Mouse (Mus musculus) left cerebral cortex, adult 8-10 months (tissue): ENCODE data around the gene Neu3. TPM values are rescaled to one million over a fixed set of nuclear protein-coding genes. Genes with fewer than 3 reads are reported as not detected.

Experiments used
- DNase-seq, 2 experiments: peaks; one replicate each; pipeline ENCODE4 v3.0.0; 2022; ENCODE audit warnings: low spot score in 2 of 2
- total RNA-seq, 4 experiments: library from RNA; stranded (reverse); gene quantifications; 2 replicates each; pipeline ENCODE4 v1.2.4; 2022

Gene Neu3
- 1 to 10 TPM; 2.9 to 5.0 (median 4.2) TPM for total RNA-seq

- DNase-seq, result peak; percentile 77 to 87
Observed at GRCm38 (mm10) chr7:99828083-99828570, at the start of gene Neu3. TSS of gene Neu3 (minus strand) at chr7:99828417.

GRCm38 (mm10) chr7:99876345-99876744 lies 48.1 kb upstream of the Neu3 start:
- peak; percentile 57 to 67 for DNase-seq

- DNase-seq, result no peak
Observed at GRCm38 (mm10) chr7:99875891-99876290, 47.7 kb upstream of the Neu3 start.

GRCm38 (mm10) chr7:99873965-99874364 lies 45.7 kb upstream of the Neu3 start:
- DNase-seq, result no peak

GRCm38 (mm10) chr7:99869296-99869695 lies 41.1 kb upstream of the Neu3 start:
- DNase-seq, result no peak

- DNase-seq, result no peak
Observed at GRCm38 (mm10) chr7:99865219-99865618, 37.0 kb upstream of the Neu3 start.

- no peak for DNase-seq
Observed at GRCm38 (mm10) chr7:99864241-99865028, 36.2 kb upstream of the Neu3 start.

- no peak for DNase-seq
Observed at GRCm38 (mm10) chr7:99863362-99863761, 35.1 kb upstream of the Neu3 start, which contains the start of gene Spcs2. TSS of gene Spcs2 (minus strand) at chr7:99863462.

GRCm38 (mm10) chr7:99858813-99859585 lies 30.8 kb upstream of the Neu3 start, which contains the start of gene Xrra1:
TSS of gene Xrra1 (plus strand) at chr7:99859116.
- DNase-seq, result peak; percentile 90 to 99

- DNase-seq, result no peak
Observed at GRCm38 (mm10) chr7:99858175-99858812, 30.1 kb upstream of the Neu3 start.

GRCm38 (mm10) chr7:99856266-99856861 lies 28.1 kb upstream of the Neu3 start:
- DNase-seq, result no peak

- DNase-seq, result no peak
Observed at GRCm38 (mm10) chr7:99854311-99854710, 26.1 kb upstream of the Neu3 start.

GRCm38 (mm10) chr7:99853350-99853749 lies 25.1 kb upstream of the Neu3 start:
- DNase-seq, result no peak

GRCm38 (mm10) chr7:99851618-99852017 lies 23.4 kb upstream of the Neu3 start:
- DNase-seq, result no peak

- DNase-seq, result no peak
Observed at GRCm38 (mm10) chr7:99851121-99851520, 22.9 kb upstream of the Neu3 start.

- no peak for DNase-seq
Observed at GRCm38 (mm10) chr7:99850534-99850933, 22.3 kb upstream of the Neu3 start.

GRCm38 (mm10) chr7:99845533-99846236 lies 17.5 kb upstream of the Neu3 start:
- DNase-seq, result no peak

- no peak for DNase-seq
Observed at GRCm38 (mm10) chr7:99838241-99838640, 10.0 kb upstream of the Neu3 start.

GRCm38 (mm10) chr7:99837358-99838071 lies 9.3 kb upstream of the Neu3 start:
- DNase-seq, result no peak

- DNase-seq, result no peak
Observed at GRCm38 (mm10) chr7:99836781-99837180, 8.6 kb upstream of the Neu3 start.
